Mouse (Mus musculus): ENCODE measurements around the gene Ppm1j. TPM values are rescaled to one million over a fixed set of nuclear protein-coding genes. Genes with fewer than 3 reads are reported as not detected.

The Ppm1j gene
- total RNA-seq (2014; rRNA removed) (0.22 and 0.76 TPM in 2 replicates), polyA plus RNA-seq (2015; fragmentation: Nextera tagmentation; extraction: Ambion mirVana) (1.2 and 1.3 TPM in 2 replicates)

GRCm38 (mm10) chr3:104780561-104781420 is at the start of gene Ppm1j:
TSS of gene Ppm1j (plus strand) at chr3:104781056.
- peaks cover 8% of the 10 kb centered on the region; the same call in 1 of the 2 replicates for H3K4me1 ChIP-seq (ENCODE audit: insufficient read depth, low read length)
- 1% methylated on average over 55 of the region's 56 CpGs for WGBS
- ATAC-seq (ENCODE audit: low FRiP score) (no peak), DNase-seq (ENCODE audit: low spot score) (no peak)
- peaks cover 74% of the 10 kb centered on the region for H3K27me3 ChIP-seq (ENCODE audit: insufficient read depth, low read length)
- H3K9ac ChIP-seq (replicated peaks; ENCODE audit: low read length, poor library complexity, severe bottlenecking) = peak within 1 kb of the TSS; percentile 40; the same call in 1 of the 2 replicates
- H3K27ac ChIP-seq (ENCODE audit: low read depth, low read length) = no peak within 1 kb of the TSS
- H3K36me3 ChIP-seq (ENCODE audit: insufficient read depth, low read length) = no peaks in the 10 kb centered on the region
- H3K4me2 ChIP-seq (ENCODE audit: low read depth, low read length, poor library complexity, severe bottlenecking) = peak within 1 kb of the TSS; percentile 88
- TF ChIP-seq CTCF (IDR thresholded peaks at IDR 0.05) = no peak
- no peaks in the 10 kb centered on the region for H3K9me3 ChIP-seq (ENCODE audit: low read length)
- H3K4me3 ChIP-seq (ENCODE audit: low read depth, low read length) = peak within 1 kb of the TSS; percentile 43

GRCm38 (mm10) chr3:104732907-104733306 is 47.9 kb upstream of the Ppm1j start:
- TF ChIP-seq CTCF (IDR thresholded peaks at IDR 0.05) = no peak
- Histone ChIP-seq H3K4me1 (ENCODE audit: insufficient read depth, low read length) (no peaks in the 10 kb centered on the region), H3K4me2 (ENCODE audit: low read depth, low read length, poor library complexity, severe bottlenecking) (no peak overlapping the region), H3K9me3 (ENCODE audit: low read length) (no peaks in the 10 kb centered on the region), H3K27me3 (ENCODE audit: insufficient read depth, low read length) (no peaks in the 10 kb centered on the region), H3K4me3 (ENCODE audit: low read depth, low read length) (no peak overlapping the region), H3K27ac (ENCODE audit: low read depth, low read length) (no peak overlapping the region), H3K9ac (replicated peaks; ENCODE audit: low read length, poor library complexity, severe bottlenecking) (no peak overlapping the region), H3K36me3 (ENCODE audit: insufficient read depth, low read length) (no peaks in the 10 kb centered on the region)
- 54% methylated on average over 3 of the region's 3 CpGs for WGBS
- DNase-seq (ENCODE audit: low spot score) (no peak), ATAC-seq (ENCODE audit: low FRiP score) (no peak)

- whole genome bisulfite sequencing = 58% methylated on average over 7 of the region's 7 CpGs
- TF ChIP-seq CTCF (IDR thresholded peaks at IDR 0.05) = no peak
- ATAC-seq (ENCODE audit: low FRiP score) = no peak
Observed at GRCm38 (mm10) chr3:104734654-104735053, 46.2 kb upstream of the Ppm1j start.

GRCm38 (mm10) chr3:104741954-104742353 is 38.9 kb upstream of the Ppm1j start:
- Histone ChIP-seq H3K4me2 (ENCODE audit: low read depth, low read length, poor library complexity, severe bottlenecking) (no peak overlapping the region), H3K36me3 (ENCODE audit: insufficient read depth, low read length) (no peaks in the 10 kb centered on the region), H3K4me3 (ENCODE audit: low read depth, low read length) (no peak overlapping the region), H3K27me3 (ENCODE audit: insufficient read depth, low read length) (no peaks in the 10 kb centered on the region), H3K9ac (replicated peaks; ENCODE audit: low read length, poor library complexity, severe bottlenecking) (no peak overlapping the region), H3K27ac (ENCODE audit: low read depth, low read length) (no peak overlapping the region), H3K4me1 (ENCODE audit: insufficient read depth, low read length) (no peaks in the 10 kb centered on the region), H3K9me3 (ENCODE audit: low read length) (no peaks in the 10 kb centered on the region)
- no peak for TF ChIP-seq CTCF (IDR thresholded peaks at IDR 0.05)
- 96% methylated on average over 3 of the region's 3 CpGs for WGBS
- ATAC-seq (ENCODE audit: low FRiP score) (no peak), DNase-seq (ENCODE audit: low spot score) (no peak)

More at GRCm38 (mm10) chr3:104734654-104735053, 46.2 kb upstream of the Ppm1j start:
- no peak for DNase-seq (ENCODE audit: low spot score)
- Histone ChIP-seq H3K4me3 (ENCODE audit: low read depth, low read length) (no peak overlapping the region), H3K4me2 (ENCODE audit: low read depth, low read length, poor library complexity, severe bottlenecking) (no peak overlapping the region), H3K4me1 (ENCODE audit: insufficient read depth, low read length) (no peaks in the 10 kb centered on the region), H3K27ac (ENCODE audit: low read depth, low read length) (no peak overlapping the region), H3K9ac (replicated peaks; ENCODE audit: low read length, poor library complexity, severe bottlenecking) (no peak overlapping the region), H3K27me3 (ENCODE audit: insufficient read depth, low read length) (no peaks in the 10 kb centered on the region), H3K9me3 (ENCODE audit: low read length) (no peaks in the 10 kb centered on the region), H3K36me3 (ENCODE audit: insufficient read depth, low read length) (no peaks in the 10 kb centered on the region)

GRCm38 (mm10) chr3:104743161-104743560 is 37.7 kb upstream of the Ppm1j start:
- ATAC-seq (ENCODE audit: low FRiP score) (no peak), DNase-seq (ENCODE audit: low spot score) (no peak)
- no peak overlapping the region for H3K4me3 ChIP-seq (ENCODE audit: low read depth, low read length)
- no peak overlapping the region for H3K27ac ChIP-seq (ENCODE audit: low read depth, low read length)
- no peaks in the 10 kb centered on the region for H3K36me3 ChIP-seq (ENCODE audit: insufficient read depth, low read length)
- H3K9me3 ChIP-seq (ENCODE audit: low read length) = no peaks in the 10 kb centered on the region
- H3K4me1 ChIP-seq (ENCODE audit: insufficient read depth, low read length) = no peaks in the 10 kb centered on the region
- no peak overlapping the region for H3K9ac ChIP-seq (replicated peaks; ENCODE audit: low read length, poor library complexity, severe bottlenecking)
- TF ChIP-seq CTCF (IDR thresholded peaks at IDR 0.05) = no peak
- 52% methylated on average over 1 of the region's 1 CpGs for WGBS
- no peak overlapping the region for H3K4me2 ChIP-seq (ENCODE audit: low read depth, low read length, poor library complexity, severe bottlenecking)
- H3K27me3 ChIP-seq (ENCODE audit: insufficient read depth, low read length) = no peaks in the 10 kb centered on the region

GRCm38 (mm10) chr3:104743864-104744263 is 37.0 kb upstream of the Ppm1j start:
- H3K4me2 ChIP-seq (ENCODE audit: low read depth, low read length, poor library complexity, severe bottlenecking) = no peak overlapping the region
- H3K9me3 ChIP-seq (ENCODE audit: low read length) = no peaks in the 10 kb centered on the region
- no peak for TF ChIP-seq CTCF (IDR thresholded peaks at IDR 0.05)
- 84% methylated on average over 1 of the region's 1 CpGs for WGBS
- no peak overlapping the region for H3K9ac ChIP-seq (replicated peaks; ENCODE audit: low read length, poor library complexity, severe bottlenecking)
- H3K27ac ChIP-seq (ENCODE audit: low read depth, low read length) = no peak overlapping the region
- ATAC-seq (ENCODE audit: low FRiP score) (no peak), DNase-seq (ENCODE audit: low spot score) (no peak)
- no peak overlapping the region for H3K4me3 ChIP-seq (ENCODE audit: low read depth, low read length)
- no peaks in the 10 kb centered on the region for H3K36me3 ChIP-seq (ENCODE audit: insufficient read depth, low read length)
- no peaks in the 10 kb centered on the region for H3K4me1 ChIP-seq (ENCODE audit: insufficient read depth, low read length)
- H3K27me3 ChIP-seq (ENCODE audit: insufficient read depth, low read length) = no peaks in the 10 kb centered on the region

Data from midbrain, postnatal 0 days (tissue).